Mouse (Mus musculus): ENCODE results near the gene Mgll.
A peak's percentile ranks its signal among the peaks of the same experiment; 100 is the strongest.

Mgll gene

DNA sequence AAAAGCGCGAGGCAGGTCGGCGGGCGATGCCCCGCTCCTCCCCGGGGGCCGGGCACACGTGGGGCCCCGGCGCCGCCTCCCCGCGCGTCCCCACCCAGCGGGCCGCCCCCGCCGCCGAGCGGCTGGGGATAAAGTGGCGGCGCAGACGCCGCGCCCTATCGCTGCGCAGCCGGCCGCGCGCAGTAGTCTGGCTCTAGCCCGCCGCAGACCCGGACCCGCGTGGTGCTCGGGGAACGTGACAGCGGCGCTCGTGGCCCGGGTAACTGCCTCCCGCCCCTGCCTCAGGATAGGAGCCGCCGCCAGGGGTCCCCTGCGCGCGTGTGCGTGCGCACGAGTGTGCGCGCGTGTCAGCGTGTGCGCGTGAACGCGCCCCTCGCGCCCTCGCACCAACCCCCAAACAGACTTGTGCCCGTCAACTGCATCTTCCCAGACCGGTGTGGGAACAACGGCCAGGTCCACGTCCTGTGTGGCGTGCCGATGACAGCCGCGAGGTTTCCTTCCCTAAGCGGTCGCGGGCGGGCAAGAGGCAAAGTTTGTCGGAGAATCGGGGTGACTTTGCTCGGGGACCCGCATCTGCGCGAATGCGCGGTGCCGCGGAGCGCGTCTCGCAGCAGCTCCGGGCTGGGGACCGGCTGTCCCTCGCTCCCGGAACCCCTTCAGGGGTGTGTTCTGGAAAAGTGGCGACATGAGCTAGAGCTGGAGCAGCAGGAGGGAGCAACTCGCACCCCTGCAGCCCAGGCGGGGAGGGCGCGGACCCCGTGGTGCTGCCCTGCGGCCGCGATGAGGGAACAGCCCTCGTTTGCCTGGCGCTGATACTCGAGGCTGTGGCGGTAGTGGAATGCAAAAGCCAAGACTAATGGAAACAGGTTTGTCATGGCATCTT lies at the start of gene Mgll:
Gene Mgll (plus strand): TSS at position 100 of the 883 bp plus-strand sequence.
- DNase-seq (ENCODE audit: low read depth, low spot score) = peak; percentile 87

DNA sequence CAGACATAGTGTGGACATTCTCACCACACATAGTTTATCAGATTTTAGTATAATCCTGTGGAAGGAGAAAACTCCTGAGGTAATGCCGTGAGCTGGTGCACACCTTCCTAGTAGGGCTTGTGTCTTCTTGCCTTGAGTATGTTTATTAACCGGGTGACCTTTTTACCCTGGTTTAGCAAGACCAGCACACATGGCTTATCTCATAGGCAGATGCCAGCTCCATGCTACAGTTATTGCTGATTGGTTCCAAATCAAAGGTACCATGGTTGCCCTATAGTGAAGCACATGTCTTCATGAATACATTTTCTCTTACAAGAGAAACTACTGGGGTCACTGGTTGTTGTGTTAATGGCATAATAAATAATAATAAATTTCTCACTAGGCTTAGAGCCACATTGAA lies 48.4 kb upstream of the Mgll start:
- no peak for DNase-seq (ENCODE audit: low read depth, low spot score)

DNA sequence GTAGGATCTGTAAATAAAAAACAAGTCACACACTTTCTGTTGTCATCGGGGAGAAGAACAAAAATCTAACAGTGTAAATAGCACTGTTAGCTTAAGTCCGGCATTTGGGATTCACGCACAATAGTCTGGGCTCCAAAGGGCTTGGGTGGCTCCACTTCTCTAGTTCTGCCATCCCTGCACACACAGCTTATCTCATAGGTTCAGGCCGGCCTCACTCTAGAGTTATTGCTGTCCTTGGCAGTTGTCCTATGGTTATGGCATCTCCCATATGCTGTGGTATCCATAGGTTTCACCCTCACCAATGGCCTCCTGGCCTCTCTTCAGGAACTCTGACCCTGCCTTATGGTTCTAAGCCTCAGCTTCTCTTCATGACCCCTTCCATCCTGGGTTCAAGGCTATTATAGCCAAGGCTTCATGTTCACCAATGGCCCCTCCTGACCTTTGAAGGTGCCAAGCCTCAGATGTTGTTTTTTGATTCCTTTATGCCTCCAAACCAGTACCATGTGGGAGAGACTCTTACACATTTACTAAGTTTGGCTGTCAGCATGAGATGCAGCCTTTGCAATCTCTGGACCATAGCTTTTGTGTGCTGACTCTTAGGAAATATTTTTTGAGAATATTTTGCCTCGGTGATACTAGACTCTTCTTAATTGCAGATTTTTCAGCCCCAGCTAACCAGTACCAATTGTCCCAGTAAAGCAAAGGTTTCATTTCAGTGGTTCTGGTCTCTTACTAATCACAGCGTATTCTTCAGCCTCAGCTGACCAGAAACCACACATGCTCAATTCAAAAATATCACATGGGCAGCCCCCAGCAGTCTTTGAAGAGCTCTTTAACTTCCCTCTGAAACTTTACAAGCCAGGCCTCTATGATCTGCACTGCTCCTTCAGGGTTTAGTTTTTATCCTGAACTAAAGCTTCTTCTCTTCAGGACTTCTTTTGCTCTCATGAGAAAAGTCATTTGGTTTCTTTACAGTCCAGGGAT lies 47.2 kb upstream of the Mgll start:
- DNase-seq (ENCODE audit: low read depth, low spot score) = no peak

DNA sequence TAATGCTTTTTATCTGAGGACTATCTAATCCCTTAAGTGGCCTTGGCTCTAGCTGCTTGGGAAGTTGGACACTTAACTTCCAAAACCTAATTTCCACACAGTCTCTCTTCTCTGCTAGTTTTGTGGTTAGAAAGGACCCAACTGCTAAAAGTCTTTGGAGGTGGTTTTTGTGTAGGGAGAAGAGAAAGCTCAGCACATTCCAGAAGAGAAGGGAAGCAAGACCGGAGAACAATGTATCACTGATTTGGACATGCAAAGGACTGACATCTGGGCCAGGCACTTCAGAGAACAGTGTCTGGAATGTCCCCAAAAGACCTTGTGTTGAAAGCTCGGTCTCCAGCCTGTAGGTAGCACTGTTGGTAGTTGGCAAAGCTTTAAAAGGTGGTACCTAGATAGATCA lies 46.5 kb upstream of the Mgll start:
- DNase-seq (ENCODE audit: low read depth, low spot score) = no peak

DNA sequence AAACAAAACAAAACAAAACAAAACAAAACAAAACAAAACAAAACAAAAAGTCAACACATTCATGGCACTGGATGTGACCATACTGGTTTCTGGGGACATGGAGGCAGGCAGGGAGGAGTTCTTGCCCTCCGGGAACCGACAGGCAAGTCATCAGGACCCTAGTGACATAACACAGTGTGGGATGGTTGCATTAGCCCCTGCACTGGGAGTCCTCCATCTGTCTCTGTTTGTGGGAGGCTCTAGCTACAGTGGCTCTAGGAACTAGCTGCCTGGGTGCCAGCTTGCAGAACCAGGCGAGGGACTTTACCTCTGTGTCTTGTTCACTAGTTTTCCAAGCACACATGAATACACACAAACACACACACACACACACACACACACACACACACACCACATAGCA lies 43.2 kb upstream of the Mgll start:
- DNase-seq (ENCODE audit: low read depth, low spot score) = peak; percentile 39

DNA sequence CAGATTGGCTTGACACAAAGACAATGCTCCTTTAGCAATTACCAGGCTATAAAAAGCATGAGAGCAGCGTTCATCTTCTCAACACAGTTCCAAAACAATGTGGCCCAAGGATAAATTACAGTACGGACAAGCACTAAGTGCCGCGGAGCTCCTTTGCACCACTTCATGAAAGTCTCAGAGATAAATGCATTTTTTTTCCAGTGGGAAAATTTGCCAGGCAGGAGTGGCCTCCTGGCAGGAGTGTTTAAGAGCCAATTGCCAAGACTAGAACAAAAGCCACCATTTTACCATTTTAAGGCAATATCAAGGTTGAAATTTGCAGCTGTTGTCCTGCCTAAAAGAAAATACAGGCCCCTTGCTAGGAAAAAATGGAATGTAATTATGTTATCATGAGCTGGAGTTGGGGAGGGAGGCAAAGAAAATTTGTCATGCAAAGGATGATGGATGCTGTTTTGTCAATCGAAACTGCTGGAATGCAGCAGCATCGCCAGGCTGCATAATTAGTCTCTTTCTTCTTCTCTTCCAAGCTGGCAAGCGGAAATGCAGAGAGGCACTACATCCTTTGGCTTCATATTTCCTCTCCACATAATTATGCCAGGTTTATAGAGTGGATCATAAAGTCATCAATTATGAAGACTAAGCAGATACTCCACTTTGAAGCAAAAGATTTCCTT lies 40.7 kb upstream of the Mgll start:
- peak; percentile 24 for DNase-seq (ENCODE audit: low read depth, low spot score)

DNA sequence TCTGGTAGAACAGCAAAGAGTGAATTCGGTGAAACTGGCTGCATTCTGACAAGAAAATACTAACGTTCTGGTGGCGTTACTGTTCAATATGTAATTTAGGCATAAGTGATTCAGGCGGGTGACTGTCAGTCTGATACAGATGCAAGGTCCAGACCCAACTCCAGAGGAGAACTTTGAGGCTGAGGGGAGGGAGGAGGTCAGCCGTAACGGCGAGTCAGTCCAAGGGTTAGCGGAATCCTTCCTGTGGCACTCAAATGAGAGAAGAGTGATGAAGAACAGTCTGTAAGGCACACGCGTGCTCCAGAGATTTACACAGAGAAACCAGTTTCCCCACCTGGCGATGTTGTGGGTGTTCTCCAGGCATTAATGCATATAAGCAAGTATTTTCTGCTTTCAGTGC lies 36.0 kb upstream of the Mgll start:
- DNase-seq (ENCODE audit: low read depth, low spot score) = no peak

DNA sequence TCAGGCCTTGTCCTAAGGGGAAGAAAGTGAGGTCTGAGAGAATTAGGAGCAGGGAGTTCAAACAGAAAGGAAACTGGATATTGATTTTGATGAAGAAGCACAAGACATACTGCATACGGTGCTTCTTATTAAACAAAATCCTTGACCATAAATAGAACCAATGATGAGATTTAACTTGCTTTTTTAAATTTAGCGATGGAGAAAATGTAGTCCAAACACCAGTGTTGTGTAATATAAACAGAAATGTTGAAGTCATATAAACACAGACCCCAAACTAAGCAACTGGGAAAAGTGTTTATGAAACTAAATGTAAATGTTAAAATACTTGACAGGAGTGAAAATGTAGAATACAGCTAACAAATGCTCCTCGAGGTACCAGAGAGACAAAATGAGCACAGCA lies 35.5 kb upstream of the Mgll start:
- no peak for DNase-seq (ENCODE audit: low read depth, low spot score)

DNA sequence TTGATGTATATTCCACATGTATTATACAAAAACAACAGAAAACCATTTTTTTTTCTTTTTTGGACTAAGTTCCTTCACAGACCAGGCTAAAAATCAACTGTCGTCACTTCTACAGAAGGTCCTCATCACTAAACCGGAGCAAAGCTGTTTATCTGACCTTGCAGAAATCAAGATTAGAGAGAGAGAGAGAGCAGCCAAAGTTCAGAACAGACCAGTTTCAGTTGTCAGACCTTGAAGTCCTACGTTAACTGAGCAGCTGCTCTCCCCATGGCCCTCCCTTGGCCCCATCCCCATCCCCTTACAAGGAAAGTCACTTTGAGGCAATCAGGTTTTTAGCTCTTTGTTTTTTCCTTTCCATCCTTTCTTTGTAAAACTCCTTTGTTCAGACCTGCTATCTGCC lies 34.0 kb upstream of the Mgll start:
- DNase-seq (ENCODE audit: low read depth, low spot score) = no peak

DNA sequence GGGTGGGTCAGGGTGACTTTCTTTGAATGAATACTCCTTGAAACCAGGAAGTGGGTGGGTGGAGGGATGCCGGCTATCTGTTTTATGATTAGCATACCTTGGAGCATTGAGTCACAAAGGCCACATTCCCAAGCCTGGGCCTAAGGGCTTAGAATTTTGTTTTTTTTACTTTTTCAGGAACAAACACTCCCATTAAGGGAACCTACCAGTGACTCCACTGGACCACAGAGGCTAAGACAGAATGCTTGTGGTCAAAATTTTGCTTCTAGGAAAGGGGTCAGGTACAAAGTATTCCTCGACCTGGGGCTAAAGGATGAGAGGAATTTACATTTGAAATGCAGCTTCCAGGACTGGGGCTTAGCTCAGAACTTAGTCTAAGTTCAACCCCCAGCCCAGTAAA lies 32.9 kb upstream of the Mgll start:
- DNase-seq (ENCODE audit: low read depth, low spot score) = no peak

DNA sequence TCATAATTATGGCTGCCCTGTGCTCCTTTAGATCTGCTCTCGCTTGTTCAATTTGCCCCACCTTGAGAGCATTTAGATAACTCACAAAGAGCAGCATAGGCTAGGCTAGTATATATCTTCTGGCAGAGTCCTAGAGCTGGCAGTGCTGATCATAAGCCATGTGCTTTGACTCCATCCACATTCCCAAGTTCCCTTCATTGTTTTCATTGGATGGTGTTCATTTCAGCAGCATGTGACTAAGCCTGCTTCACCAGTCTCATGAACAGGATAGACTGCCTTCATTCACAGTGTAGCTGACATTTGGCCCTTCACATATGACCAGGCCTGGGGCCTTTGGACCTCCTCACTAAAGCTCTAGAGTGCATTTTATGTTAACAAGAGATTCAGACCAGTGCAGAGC lies 21.3 kb upstream of the Mgll start:
- DNase-seq (ENCODE audit: low read depth, low spot score) = no peak

DNA sequence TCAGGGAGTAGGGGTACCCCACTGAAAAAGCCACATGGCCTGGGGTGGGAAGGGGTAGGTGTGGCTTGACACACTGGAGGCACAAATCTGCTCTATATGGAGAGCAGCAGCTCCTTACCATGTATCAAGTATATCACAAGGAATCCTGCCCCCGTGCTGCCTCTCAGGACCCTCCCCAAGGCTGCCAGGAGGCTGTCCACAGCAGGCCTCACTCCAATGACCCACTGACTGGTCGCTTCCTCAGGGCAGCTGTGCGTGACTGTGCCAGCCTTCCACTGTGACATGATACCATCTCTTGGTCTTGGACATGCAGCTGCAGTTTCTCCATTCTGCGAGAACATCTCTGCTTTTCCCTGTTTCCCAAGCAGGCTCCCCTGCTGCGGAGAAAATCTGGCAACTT lies 20.5 kb upstream of the Mgll start:
- no peak for DNase-seq (ENCODE audit: low read depth, low spot score)

DNA sequence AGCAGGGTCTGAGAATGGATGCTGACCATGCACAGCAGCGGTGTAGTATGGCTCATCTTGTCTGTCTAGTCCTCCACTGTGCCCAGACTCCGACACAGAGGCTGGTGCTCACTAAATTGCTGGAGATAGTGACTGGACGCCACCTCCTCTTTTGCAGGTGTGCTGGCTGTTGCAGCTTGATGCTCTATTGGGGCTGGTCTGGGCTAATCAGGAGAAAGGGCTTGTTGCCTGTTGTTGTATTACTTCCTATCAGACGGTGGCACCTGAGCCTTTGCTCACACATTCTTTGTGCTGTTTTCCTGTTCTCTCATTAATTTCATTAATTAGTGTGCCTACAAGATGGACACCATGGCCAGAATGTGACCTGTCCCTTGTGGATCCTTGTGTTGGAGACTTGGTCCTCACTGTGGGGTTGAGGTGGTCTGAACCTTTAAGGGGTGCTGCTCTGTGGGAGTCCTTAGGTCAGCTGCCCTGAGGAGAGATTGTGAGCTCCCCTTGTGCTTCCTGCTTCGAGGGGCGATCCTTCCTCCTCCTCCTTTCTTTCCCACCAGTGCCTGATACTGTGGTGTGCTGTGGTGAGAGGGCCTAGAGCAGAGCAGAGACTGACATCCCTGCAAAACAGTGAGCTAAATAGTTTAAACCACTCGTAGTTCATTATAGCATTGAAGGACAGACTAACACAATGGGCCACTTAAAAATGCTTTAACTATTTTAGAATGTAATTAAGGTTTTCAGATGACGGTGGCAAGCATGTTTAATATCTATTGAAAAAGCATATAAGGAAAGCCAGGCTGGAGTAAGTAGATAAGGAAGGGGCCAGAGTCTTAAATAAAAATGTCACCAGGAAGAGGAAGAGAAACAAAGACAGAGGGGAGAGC lies 15.6 kb upstream of the Mgll start:
- no peak for DNase-seq (ENCODE audit: low read depth, low spot score)

DNA sequence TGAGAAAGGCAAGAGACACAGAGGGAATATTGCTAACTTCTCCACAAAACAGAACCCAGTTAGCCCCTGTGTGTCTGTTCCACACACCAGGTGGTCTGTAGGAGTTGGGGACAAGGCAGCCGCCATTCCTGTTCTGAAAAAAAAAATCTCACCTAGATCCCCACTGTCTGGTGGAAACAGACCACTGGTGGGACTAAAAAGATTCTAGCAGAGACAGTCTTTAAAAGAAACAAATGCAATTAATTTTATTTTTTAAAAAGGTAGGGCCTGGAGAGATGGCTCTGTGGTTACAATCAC lies 15.0 kb upstream of the Mgll start:
- peak; percentile 53 for DNase-seq (ENCODE audit: low read depth, low spot score)

DNA sequence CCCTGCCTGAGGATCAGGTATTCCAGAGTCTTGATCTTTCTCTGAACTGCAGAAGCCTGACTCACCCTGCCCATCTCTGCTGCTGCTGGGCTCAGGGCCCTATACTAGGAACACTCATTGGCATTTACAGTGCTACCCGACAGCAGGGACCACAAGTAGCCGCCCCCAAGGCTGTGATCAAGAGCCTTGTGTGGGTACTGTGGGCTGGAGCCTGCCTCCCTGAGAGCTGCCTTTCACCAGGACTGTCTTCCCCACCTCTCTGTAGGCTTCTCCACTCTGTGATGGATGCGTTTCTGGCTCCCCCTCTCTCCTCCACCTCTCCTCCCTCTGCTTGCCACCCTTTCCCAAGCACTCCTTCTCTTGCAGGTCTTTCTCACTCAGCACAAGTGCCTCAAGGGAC lies 12.9 kb upstream of the Mgll start:
- DNase-seq (ENCODE audit: low read depth, low spot score) = peak; percentile 66

DNA sequence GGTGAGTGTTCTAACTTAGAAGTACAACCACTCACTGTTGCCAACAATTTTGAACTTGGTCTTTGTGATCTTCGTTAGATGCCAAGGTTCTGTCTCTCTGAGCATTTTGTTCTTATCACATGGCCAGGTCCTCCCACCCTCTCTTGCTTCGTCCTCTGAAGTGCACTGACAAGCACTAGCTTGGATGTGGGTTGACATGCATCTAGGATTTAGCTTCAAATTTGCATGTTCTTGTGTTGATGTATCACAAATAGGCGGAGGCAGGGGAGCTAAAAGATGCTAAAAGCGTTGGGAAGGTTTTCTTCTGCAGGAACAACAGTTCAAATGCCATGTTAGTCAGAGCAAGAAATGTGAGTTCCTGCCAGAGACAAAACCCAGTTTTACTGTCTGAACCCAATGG lies 12.1 kb upstream of the Mgll start:
- peak; percentile 67 for DNase-seq (ENCODE audit: low read depth, low spot score)

DNA sequence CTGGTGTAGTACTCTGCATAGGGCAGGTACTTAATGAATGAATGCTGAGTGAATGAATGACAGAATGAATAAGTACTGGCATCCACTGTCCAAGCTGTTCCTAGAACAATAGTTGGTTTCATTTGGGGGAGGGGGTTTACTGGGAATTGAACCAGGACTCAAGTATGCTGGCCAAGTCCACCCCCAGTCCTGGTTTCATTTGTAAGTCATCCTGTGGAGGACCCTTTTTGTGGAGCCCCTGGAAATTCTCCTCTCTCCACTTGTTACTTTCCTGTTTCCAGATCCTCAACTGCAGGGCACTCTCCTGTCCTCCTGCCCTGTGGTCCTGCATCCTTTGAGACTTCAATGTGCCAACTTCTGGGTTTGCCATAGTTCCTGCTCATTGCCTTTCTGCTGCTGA lies 10.9 kb upstream of the Mgll start:
- DNase-seq (ENCODE audit: low read depth, low spot score) = no peak

DNA sequence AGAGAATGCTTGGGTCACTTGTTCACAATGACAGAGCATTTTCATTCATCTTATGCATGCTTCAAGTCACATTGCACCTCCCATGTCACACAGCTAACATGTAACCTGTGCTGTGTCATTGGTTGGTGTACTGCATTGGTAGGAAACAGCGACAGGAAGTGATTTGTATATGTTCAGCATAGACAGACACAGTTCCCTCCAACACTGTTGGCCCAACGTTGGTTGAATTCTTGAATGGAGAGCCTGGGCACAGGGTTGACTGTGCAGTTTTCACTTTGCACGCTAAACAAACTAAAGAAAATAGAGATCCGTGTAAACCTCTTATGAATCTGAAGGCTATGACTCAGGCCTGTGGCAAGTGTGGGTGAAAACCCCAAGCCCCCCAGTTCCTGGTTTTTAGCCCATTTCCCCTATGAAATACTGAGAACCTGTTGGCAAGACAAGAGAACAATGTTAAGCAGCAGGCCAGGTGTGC lies 10.0 kb upstream of the Mgll start:
- no peak for DNase-seq (ENCODE audit: low read depth, low spot score)

DNA sequence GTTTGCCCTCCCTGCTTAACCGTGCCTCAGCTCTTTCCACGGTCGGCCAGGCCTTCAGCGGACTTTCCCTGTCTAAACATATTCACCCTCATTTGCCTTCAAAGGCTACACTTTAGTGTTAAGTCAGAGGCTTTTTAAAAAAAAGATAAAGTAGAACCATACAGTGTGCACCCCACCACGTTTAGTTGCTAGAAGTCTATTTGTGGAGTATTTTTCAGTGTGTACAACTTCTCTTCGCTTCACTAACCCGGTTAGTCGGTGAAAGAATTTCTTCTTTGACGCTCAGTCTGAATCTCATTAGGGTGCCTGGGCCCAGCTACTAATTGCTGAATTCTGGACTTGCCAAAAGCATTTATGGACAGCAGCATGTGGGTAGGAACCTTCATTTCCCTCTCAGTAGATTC lies 8.8 kb upstream of the Mgll start:
- DNase-seq (ENCODE audit: low read depth, low spot score) = no peak

DNA sequence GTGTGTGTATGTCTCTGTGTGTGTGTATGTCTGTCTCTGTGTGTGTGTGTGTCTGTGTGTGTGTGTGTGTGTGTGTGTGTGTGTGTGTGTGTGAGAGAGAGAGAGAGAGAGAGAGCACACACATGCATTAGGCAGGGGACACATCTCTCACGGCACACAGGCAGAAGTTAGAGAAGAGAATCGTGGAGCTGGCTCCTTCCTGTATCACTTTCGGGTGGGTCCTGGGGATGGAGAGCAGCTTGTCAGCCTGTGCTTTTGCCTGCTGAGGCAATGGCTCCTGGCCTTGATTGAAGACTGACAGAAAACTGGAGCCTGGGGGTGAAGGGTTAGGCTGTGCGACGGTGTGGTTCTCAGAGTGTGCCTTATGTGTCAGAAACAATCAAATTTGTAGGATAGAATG lies 8.2 kb upstream of the Mgll start:
- DNase-seq (ENCODE audit: low read depth, low spot score) = no peak

Data from brain, adult 2 months (tissue).